8 mouse cellular contexts compared by ENCODE assay signal in the genomic region with DNA sequence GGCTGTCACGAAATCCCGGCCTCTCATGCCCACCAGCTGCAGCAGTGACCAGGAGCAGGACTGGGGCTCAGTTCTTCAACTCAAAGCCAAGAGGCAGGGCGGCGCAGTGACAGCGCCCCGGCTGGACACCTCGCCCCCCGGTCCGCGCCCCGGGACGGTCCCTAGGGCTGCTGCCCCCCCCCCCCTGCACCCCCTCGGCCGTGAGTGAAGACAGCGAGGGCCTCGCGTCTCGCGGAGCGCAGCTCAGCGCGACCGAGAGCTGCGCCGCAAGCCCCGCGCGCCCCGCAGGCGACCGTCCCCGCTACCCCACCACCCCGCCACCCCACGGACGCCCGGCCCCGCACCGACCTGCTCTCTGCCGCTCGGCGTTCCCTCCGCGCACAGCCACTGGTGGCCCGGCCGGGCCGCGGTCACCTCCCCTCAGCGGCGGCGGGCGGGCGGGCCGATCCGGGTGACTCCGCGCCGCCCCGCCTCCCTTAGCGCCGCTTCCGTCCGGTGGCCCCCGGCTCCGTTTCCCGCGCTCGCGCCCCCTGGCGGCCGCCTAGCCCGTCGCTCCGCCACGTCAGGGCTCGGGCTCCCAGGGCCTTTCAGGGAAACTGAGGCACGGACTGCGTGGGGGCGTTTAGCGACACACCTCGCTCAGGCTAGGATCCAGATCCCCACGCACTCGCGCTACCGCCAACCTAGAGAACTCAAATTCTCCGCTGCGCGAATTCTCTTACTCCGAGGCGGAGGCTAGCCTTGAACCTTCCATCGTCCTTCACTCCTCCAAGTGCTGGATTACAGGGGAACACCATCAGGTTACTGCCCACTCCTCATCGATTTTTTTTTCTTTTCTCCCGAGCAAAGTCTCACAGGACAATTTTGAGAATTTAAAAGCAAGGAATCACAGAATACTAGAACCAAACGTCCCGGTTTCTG. TPM values are rescaled to one million over a fixed set of nuclear protein-coding genes. Genes with fewer than 3 reads are reported as not detected.
DNase-seq lines count a peak whose midpoint lies in the region; ATAC-seq and TF ChIP-seq lines count a peak whose summit lies in the region.

A gene (minus strand): TSS at position 423 of the 921 bp plus-strand sequence.

- H3K27me3 ChIP-seq in ES-Bruce4 (ENCODE audit: control insufficient read depth, insufficient read depth, low read length, poor library complexity, severe bottlenecking) = no peaks in the 10 kb centered on the region
- H3K27me3 ChIP-seq in forebrain, embryonic 15.5 days = no peaks in the 10 kb centered on the region
- no peaks in the 10 kb centered on the region for H3K27me3 ChIP-seq in neural tube, embryonic 14.5 days (ENCODE audit: control insufficient read depth, insufficient read depth, low read length)
- H3K27me3 ChIP-seq in testis, adult 2 months (ENCODE audit: control insufficient read depth, insufficient read depth, low read length) = no peaks in the 10 kb centered on the region; the same call in 1 of the 2 replicates

- intact Hi-C loops in heart, postnatal 14 days (cut with DNase I) = loop anchor here (2.0 to 5.0 kb wide), 4 partner anchors 21 to 107 kb away; no protein-coding TSS in a partner anchor

- peak within 1 kb of the TSS; percentile 86 for H3K9ac ChIP-seq in ES-Bruce4 (ENCODE audit: low read depth, poor library complexity, severe bottlenecking)
- H3K9ac ChIP-seq in forebrain, embryonic 15.5 days (replicated peaks) = peak within 1 kb of the TSS; percentile 81
- H3K9ac ChIP-seq in neural tube, embryonic 14.5 days (replicated peaks; ENCODE audit: low read depth, low read length) = peak within 1 kb of the TSS; percentile 81

- peak within 1 kb of the TSS; percentile 81 for H3K4me2 ChIP-seq in forebrain, embryonic 15.5 days (replicated peaks)
- H3K4me2 ChIP-seq in neural tube, embryonic 14.5 days (ENCODE audit: low read depth, low read length) = peak within 1 kb of the TSS; percentile 65

- TF ChIP-seq CTCF in ES-Bruce4 (IDR thresholded peaks at IDR 0.05; ENCODE audit: low read depth, low read length) = peak; percentile 64
- peak; percentile 74 for TF ChIP-seq CTCF in testis, adult 2 months (IDR thresholded peaks at IDR 0.05; ENCODE audit: control insufficient read depth, insufficient read depth, insufficient replicate concordance, low read depth, low read length)

- ATAC-seq in forebrain, embryonic 15.5 days (replicated peaks) = peak; percentile 86
- peak; percentile 88 for ATAC-seq in neural tube, embryonic 14.5 days (ENCODE audit: low read depth)

- H3K36me3 ChIP-seq in ES-Bruce4 (ENCODE audit: control insufficient read depth, insufficient read depth, low read length, poor library complexity, severe bottlenecking) = no peaks in the 10 kb centered on the region
- no peaks in the 10 kb centered on the region for H3K36me3 ChIP-seq in forebrain, embryonic 15.5 days
- H3K36me3 ChIP-seq in neural tube, embryonic 14.5 days (ENCODE audit: control insufficient read depth, insufficient read depth, low read length) = no peaks in the 10 kb centered on the region
- H3K36me3 ChIP-seq in testis, adult 2 months (ENCODE audit: control insufficient read depth, insufficient read depth, low read length) = no peaks in the 10 kb centered on the region

- WGBS in forebrain, embryonic 15.5 days = 6% methylated on average over 60 of the region's 94 CpGs
- 3% methylated on average over 77 of the region's 94 CpGs for WGBS in large intestine, adult 2 months
- 9% methylated on average over 51 of the region's 94 CpGs for WGBS in neural tube, embryonic 14.5 days

- peak within 1 kb of the TSS; percentile 82 for H3K4me3 ChIP-seq in ES-Bruce4 (ENCODE audit: low read depth, low read length)
- peak within 1 kb of the TSS; percentile 86 for H3K4me3 ChIP-seq in forebrain, embryonic 15.5 days
- H3K4me3 ChIP-seq in neural tube, embryonic 14.5 days (ENCODE audit: low read depth, low read length) = peak within 1 kb of the TSS; percentile 71
- peak within 1 kb of the TSS; percentile 86 for H3K4me3 ChIP-seq in testis, adult 2 months (ENCODE audit: control insufficient read depth, low read depth, low read length)

- DNase-seq in cerebellum, adult 11-12 months = peak; percentile 76
- DNase-seq in heart, postnatal 14 days = peak; percentile 95 to 96
- DNase-seq in large intestine, adult 2 months (ENCODE audit: low read depth, low spot score) = no peak
- peak; percentile 78 to 87 for DNase-seq in lung, adult 18-20 months

- no peak within 1 kb of the TSS for H3K27ac ChIP-seq in ES-Bruce4 (ENCODE audit: insufficient read depth, low read length)
- H3K27ac ChIP-seq in forebrain, embryonic 15.5 days (replicated peaks) = no peak within 1 kb of the TSS
- H3K27ac ChIP-seq in neural tube, embryonic 14.5 days (ENCODE audit: low read depth, low read length) = no peak within 1 kb of the TSS
- H3K27ac ChIP-seq in testis, adult 2 months (ENCODE audit: control insufficient read depth, insufficient read depth, low read depth, low read length) = peak within 1 kb of the TSS; percentile 70

- TF ChIP-seq POLR2A in ES-Bruce4 (IDR thresholded peaks at IDR 0.05; ENCODE audit: insufficient read depth, low read length) = no peak
- TF ChIP-seq POLR2A in testis, adult 2 months (IDR thresholded peaks at IDR 0.05; ENCODE audit: control insufficient read depth, low read depth, low read length) = peak; percentile 37; the same call in 1 of the 2 replicates

- no peaks in the 10 kb centered on the region for H3K4me1 ChIP-seq in ES-Bruce4 (ENCODE audit: control insufficient read depth, insufficient read depth, low read length)
- peaks cover 8% of the 10 kb centered on the region; the same call in 1 of the 2 replicates for H3K4me1 ChIP-seq in forebrain, embryonic 15.5 days
- 0 out of 2 replicates have a peak, but pooled peaks cover 8% of the 10 kb centered on the region for H3K4me1 ChIP-seq in neural tube, embryonic 14.5 days (ENCODE audit: control insufficient read depth, insufficient read depth, low read length)
- H3K4me1 ChIP-seq in testis, adult 2 months (ENCODE audit: control insufficient read depth, insufficient read depth, low read length) = peaks cover 5% of the 10 kb centered on the region

- no peak for TF ChIP-seq EP300 in ES-Bruce4 (IDR thresholded peaks at IDR 0.05; ENCODE audit: insufficient read depth, low read depth, low read length)

- H3K9me3 ChIP-seq in ES-Bruce4 (replicated peaks; ENCODE audit: control insufficient read depth, insufficient read depth, low read length, poor library complexity, severe bottlenecking) = no peaks in the 10 kb centered on the region
- H3K9me3 ChIP-seq in forebrain, embryonic 15.5 days = no peaks in the 10 kb centered on the region
- no peaks in the 10 kb centered on the region for H3K9me3 ChIP-seq in neural tube, embryonic 14.5 days (ENCODE audit: control insufficient read depth, low read length)

RNA-seq across cellular contexts. Expression of the gene that starts here (rescaled TPM):
- polyA plus RNA-seq in ES-Bruce4 (2011; ENCODE audit: insufficient read depth, insufficient read length, low read depth, missing spikeins) = 18.3 and 18.6 TPM in 2 replicates
- 8.1 and 8.7 TPM in 2 replicates for polyA plus RNA-seq in forebrain, embryonic 15.5 days (2015; fragmentation: Nextera tagmentation; extraction: Ambion mirVana)
- total RNA-seq in heart, postnatal 14 days (2021) = 1 to 10 TPM; 8.3 to 9.9 TPM
- polyA plus RNA-seq in large intestine, adult 2 months (2012; rRNA removed) = 42.1 and 59.0 TPM in 2 replicates
- 8.4 and 9.9 TPM in 2 replicates for polyA plus RNA-seq in neural tube, embryonic 14.5 days (2014; fragmentation: Nextera tagmentation; extraction: Ambion mirVana)
- 10.0 and 10.7 TPM in 2 replicates for polyA plus RNA-seq in testis, adult 2 months (2012; rRNA removed)
